Mouse (Mus musculus) G1E (cell line): ENCODE measurements around the gene Enox1. TPM values are rescaled to one million over a fixed set of nuclear protein-coding genes. Genes with fewer than 3 reads are reported as not detected.

Experiments used
- ATAC-seq: 2 replicates; pipeline ENCODE4 v1.8.0; 2016; ENCODE audit warnings: mild to moderate bottlenecking; ENCODE audit not compliant: insufficient number of reproducible peaks, poor library complexity, low FRiP score, severe bottlenecking; ENCODE audit errors: extremely low read depth
- DNase-seq: peaks from one replicate; pipeline ENCODE4 v3.0.0; 2012; ENCODE audit warnings: low spot score
- H3K27me3 ChIP-seq: 2 replicates; pipeline ENCODE4 v1.6.1; 2012; ENCODE audit warnings: mild to moderate bottlenecking, low read length, inconsistent platforms; ENCODE audit not compliant: insufficient read depth
- H3K36me3 ChIP-seq: replicated peaks from 2 replicates; pipeline ENCODE3; 2012; ENCODE audit warnings: mild to moderate bottlenecking, inconsistent platforms
- H3K4me1 ChIP-seq: 2 replicates; pipeline ENCODE4 v1.6.1; 2012; ENCODE audit warnings: low read depth, low read length, inconsistent platforms, mixed read lengths; ENCODE audit not compliant: insufficient read depth
- H3K4me3 ChIP-seq: 2 replicates; pipeline ENCODE4 v1.5.1; 2012; ENCODE audit warnings: low read depth, mild to moderate bottlenecking, inconsistent platforms, low read length, moderate library complexity, mixed read lengths
- H3K9me3 ChIP-seq: replicated peaks from 2 replicates; pipeline ENCODE4 v1.6.1; 2012; ENCODE audit warnings: inconsistent platforms
- CTCF ChIP-seq: IDR thresholded peaks from 2 replicates; pipeline ENCODE4 v1.5.1; 2012; ENCODE audit warnings: low read depth, low read length, inconsistent platforms, mixed read lengths
- GATA1 ChIP-seq: IDR thresholded peaks from 2 replicates; pipeline ENCODE4 v1.6.1; 2012; ENCODE audit warnings: borderline replicate concordance, low read length, inconsistent platforms, mixed read lengths
- GATA2 ChIP-seq: IDR thresholded peaks from 2 replicates; pipeline ENCODE4 v1.6.1; 2012; ENCODE audit warnings: low read depth, low read length, inconsistent platforms, borderline replicate concordance
- POLR2AphosphoS5 ChIP-seq: IDR thresholded peaks from 2 replicates; pipeline ENCODE4 v1.6.1; 2012; ENCODE audit warnings: low read depth, low read length, inconsistent platforms; ENCODE audit not compliant: insufficient replicate concordance
- TAL1 ChIP-seq: conservative IDR thresholded peaks from 2 replicates; pipeline ENCODE4 v1.6.1; 2012; ENCODE audit warnings: low read depth, low read length, inconsistent platforms, mixed read lengths
- polyA plus RNA-seq: library from polyadenylated mRNA; stranded (reverse); fragments of >175 nt; gene quantifications from 2 replicates; pipeline ENCODE4 v1.2.3, GENCODE M21; 2012
- total RNA-seq, 2 experiments: library from RNA; stranded (forward) in 1 of 2; stranded (reverse) in 1 of 2; fragments of 200-1000 nt in 1 of 2; fragments of >200 nt in 1 of 2; fragmentation: Nextera tagmentation in 1 of 2; gene quantifications; 2 replicates each; pipeline ENCODE4 v1.2.3; 2014 to 2017

Enox1 gene
- total and polyA plus RNA-seq, 3 experiments: 0.05 TPM; not detected in 2

- Histone ChIP-seq H3K9me3 (peaks cover 40% of the 10 kb centered on the region), H3K4me1 (no peaks in the 10 kb centered on the region), H3K27me3 (no peaks in the 10 kb centered on the region), H3K36me3 (no peaks in the 10 kb centered on the region), H3K4me3 (no peak overlapping the region)
- ATAC-seq (no peak), DNase-seq (no peak)
- TF ChIP-seq POLR2AphosphoS5: no peak
- no peak for TF ChIP-seq TAL1
- no peak for TF ChIP-seq GATA1
- no peak for TF ChIP-seq GATA2
- no peak for TF ChIP-seq CTCF
Observed at GRCm38 (mm10) chr14:77473501-77473900, 316.9 kb downstream of the Enox1 start.

- Histone ChIP-seq H3K27me3 (no peaks in the 10 kb centered on the region), H3K4me3 (no peak overlapping the region), H3K9me3 (peaks cover 40% of the 10 kb centered on the region), H3K4me1 (no peaks in the 10 kb centered on the region), H3K36me3 (no peaks in the 10 kb centered on the region)
- DNase-seq (no peak), ATAC-seq (no peak)
- TF ChIP-seq GATA2 (no peak), POLR2AphosphoS5 (no peak), CTCF (no peak), TAL1 (no peak), GATA1 (no peak)
Observed at GRCm38 (mm10) chr14:77474026-77474425, 317.5 kb downstream of the Enox1 start.

- no peak for TF ChIP-seq CTCF
- no peak for TF ChIP-seq TAL1
- no peak for TF ChIP-seq POLR2AphosphoS5
- no peak for TF ChIP-seq GATA1
- no peak for TF ChIP-seq GATA2
- Histone ChIP-seq H3K36me3 (no peaks in the 10 kb centered on the region), H3K4me1 (no peaks in the 10 kb centered on the region), H3K4me3 (no peak overlapping the region), H3K27me3 (no peaks in the 10 kb centered on the region), H3K9me3 (peaks cover 40% of the 10 kb centered on the region)
- no peak for ATAC-seq
- no peak for DNase-seq
Observed at GRCm38 (mm10) chr14:77475134-77475820, 318.7 kb downstream of the Enox1 start.

- no peak for DNase-seq
- ATAC-seq: no peak
- peaks cover 51% of the 10 kb centered on the region for H3K9me3 ChIP-seq
- no peak overlapping the region for H3K4me3 ChIP-seq
- TF ChIP-seq GATA1: no peak
- TF ChIP-seq TAL1: no peak
- TF ChIP-seq CTCF: no peak
- TF ChIP-seq POLR2AphosphoS5: no peak
- no peak for TF ChIP-seq GATA2
- H3K4me1 ChIP-seq: no peaks in the 10 kb centered on the region
- H3K27me3 ChIP-seq: no peaks in the 10 kb centered on the region
- no peaks in the 10 kb centered on the region for H3K36me3 ChIP-seq
Observed at GRCm38 (mm10) chr14:77477704-77478103, 321.1 kb downstream of the Enox1 start.

- H3K27me3 ChIP-seq: no peaks in the 10 kb centered on the region
- H3K4me1 ChIP-seq: no peaks in the 10 kb centered on the region
- H3K4me3 ChIP-seq: no peak overlapping the region
- ATAC-seq: no peak
- TF ChIP-seq GATA1 (no peak), GATA2 (no peak), POLR2AphosphoS5 (no peak), CTCF (no peak), TAL1 (no peak)
- no peak for DNase-seq
- H3K36me3 ChIP-seq: no peaks in the 10 kb centered on the region
- peaks cover 50% of the 10 kb centered on the region for H3K9me3 ChIP-seq
Observed at GRCm38 (mm10) chr14:77478210-77478609, 321.6 kb downstream of the Enox1 start.

- no peaks in the 10 kb centered on the region for H3K4me1 ChIP-seq
- H3K9me3 ChIP-seq: peaks cover 47% of the 10 kb centered on the region
- no peak for TF ChIP-seq CTCF
- TF ChIP-seq GATA1: no peak
- TF ChIP-seq GATA2: no peak
- TF ChIP-seq TAL1: no peak
- no peak overlapping the region for H3K4me3 ChIP-seq
- ATAC-seq: no peak
- no peak for DNase-seq
- no peaks in the 10 kb centered on the region for H3K27me3 ChIP-seq
- no peaks in the 10 kb centered on the region for H3K36me3 ChIP-seq
Observed at GRCm38 (mm10) chr14:77478692-77479091, 322.1 kb downstream of the Enox1 start.

GRCm38 (mm10) chr14:77483076-77483475, 326.5 kb downstream of the Enox1 start:
- no peaks in the 10 kb centered on the region for H3K36me3 ChIP-seq
- no peak for ATAC-seq
- TF ChIP-seq CTCF (no peak), TAL1 (no peak), GATA1 (no peak), GATA2 (no peak), POLR2AphosphoS5 (no peak)

More at GRCm38 (mm10) chr14:77483076-77483475, 326.5 kb downstream of the Enox1 start:
- Histone ChIP-seq H3K9me3 (peaks cover 51% of the 10 kb centered on the region), H3K4me1 (no peaks in the 10 kb centered on the region), H3K27me3 (no peaks in the 10 kb centered on the region), H3K4me3 (no peak overlapping the region; the same call in 1 of the 2 replicates)
- no peak for DNase-seq
